Mouse (Mus musculus) T-cell, adult 2 months (primary cell): Measurements from ENCODE around the gene Auh.

Experiments used
- DNase-seq: peaks from one replicate; pipeline ENCODE4 v3.0.0; 2022; ENCODE audit warnings: low spot score

Gene Auh

DNA sequence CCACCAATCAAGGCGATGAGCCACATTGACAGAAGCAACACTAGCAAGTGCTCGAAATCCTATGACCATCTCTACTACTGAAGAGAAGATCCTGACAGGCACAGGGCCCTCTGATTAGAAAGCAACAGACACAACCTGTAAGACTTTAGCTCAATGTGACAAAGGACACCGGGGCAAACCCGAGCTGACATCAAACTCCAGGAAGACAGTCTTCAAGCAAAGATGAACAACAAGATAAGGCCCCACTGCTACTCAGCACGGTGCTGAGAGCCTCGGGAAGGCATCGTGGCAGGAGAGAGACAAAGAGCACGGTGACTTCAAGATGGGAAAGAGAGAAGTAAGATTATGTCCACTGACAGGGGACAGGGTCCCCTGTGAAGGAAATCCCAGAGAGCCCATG, 7.5 kb downstream of the Auh start:
- peak; percentile 55 for DNase-seq

DNA sequence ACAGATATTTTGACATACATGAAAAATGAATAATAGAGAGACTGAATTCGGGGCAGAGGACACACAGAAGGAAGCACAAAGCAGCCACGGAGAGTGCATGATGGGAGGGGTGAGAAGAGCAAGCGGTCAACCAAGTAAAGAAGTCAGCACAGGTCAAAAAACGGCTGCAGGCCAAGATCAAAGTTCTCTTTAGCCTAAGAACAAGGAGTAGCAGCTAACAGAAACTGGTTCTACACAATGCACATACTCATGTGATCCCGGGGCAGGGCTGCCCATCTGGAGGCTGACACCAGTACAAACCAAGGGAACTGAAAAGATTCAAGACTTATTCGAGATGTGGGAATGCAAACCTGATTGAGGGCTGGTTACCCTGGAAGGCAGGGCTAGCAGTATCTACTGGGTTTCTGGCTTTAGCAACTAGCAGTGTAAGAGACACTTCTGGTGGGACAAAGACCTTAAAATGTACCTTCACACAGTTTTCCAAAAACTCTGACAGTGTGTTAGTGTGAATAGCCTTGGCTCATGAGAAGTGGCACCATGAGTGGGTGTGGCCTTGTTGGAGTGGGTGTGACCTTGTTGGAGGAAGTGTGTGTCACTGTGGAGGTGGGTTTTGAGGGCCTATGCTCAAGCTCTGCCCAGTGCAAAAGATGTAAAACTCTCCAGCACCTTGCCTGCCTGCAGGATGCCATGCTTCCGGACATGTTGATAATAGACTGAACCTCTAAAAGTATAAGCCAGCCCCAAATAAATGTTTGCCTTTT, 8.2 kb downstream of the Auh start:
- DNase-seq, result peak; percentile 19

DNA sequence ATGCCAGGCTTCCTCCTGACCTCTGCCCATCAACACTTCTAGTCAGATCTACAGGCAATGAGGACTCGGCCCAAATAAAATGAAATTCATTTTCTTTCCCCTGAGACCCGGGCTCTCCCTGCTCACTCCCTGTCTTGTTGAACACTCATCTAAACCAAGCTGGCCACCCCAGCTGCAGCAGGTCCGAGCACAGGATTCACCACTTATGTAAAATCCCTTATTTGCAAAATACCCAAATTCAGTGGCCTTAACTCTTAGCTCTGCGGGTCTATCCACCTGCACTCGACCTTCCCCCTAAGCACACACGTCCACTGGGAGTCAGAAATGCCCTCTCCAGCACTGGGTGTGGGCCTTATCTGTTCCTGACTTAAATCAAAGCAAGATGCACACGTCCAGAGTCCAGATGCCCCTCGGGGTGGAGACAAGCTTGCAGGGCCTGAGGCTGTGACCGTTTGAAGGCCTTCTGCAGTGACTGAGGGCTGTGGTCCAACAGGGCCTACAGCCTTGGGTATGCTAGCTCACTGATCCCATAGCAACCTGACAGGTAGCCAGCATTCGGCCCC, 9.6 kb downstream of the Auh start:
- no peak for DNase-seq

GRCm38 (mm10) chr13:52918333-52918732, 11.1 kb downstream of the Auh start:
- DNase-seq, result no peak

DNA sequence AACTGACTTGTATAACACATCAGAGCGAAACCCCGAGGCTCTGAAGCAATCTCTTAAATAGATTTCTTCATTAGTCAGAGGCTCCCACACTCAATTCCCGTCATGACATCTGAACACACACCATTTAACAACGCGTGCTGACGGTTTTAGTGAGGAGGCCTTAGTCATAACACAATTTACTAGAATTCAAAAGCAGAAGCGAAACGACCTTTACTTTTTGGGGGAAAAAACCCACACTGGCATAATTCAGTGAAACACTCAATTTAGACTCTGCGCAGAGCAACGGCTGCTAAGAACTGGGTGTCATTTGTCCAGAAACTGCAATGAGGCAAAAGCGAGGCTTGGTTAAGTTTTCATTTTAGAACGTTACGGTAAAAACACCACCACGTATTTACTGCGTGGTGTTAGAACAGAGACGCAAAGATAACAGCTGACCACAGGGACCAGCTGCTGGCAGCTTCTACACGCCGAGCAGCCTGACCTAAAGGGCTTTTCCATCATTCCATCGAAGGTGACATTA, 14.8 kb downstream of the Auh start:
- no peak for DNase-seq

- no peak for DNase-seq
Observed at GRCm38 (mm10) chr13:52913926-52914325, 15.6 kb downstream of the Auh start.

DNA sequence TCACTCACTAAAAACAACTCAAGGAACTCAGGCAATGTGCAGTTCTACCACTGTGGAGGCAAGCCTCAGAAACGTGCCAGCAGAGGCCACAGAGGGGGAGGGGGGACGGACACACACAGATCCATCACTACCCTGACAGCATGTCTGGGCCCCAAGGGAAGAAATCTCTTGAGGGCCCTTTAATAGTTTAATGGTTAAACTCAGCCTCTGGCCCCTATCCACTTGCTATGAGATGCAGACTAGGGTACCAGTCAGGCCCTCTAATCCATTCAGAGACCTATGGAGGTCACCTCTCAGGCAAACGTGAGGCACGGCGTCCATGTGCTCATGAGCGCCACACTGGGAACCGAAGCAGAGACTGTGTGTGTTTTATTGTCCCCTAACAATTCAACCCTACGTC, 17.0 kb downstream of the Auh start:
- DNase-seq, result no peak

DNA sequence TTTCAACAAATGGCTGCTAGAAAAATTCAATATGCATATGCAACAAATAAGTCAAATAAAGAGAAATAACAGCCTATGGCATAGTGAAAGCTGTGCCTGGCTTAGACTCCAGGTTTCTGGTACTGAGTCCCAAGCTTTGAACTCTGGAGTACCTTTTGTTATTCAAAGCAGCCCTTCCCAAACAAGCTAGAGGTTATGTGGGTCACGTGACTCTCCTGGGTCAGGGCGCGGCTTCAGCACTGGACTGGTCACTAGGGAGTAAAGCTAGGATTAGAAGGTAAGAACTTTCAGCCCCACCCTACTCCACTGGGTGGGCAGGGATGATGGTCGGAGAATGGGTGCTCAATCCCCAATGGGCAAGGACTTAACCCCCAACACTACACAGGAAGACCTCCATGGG, 18.2 kb downstream of the Auh start:
- no peak for DNase-seq

- no peak for DNase-seq
Observed at GRCm38 (mm10) chr13:52906296-52906695, 23.2 kb downstream of the Auh start.

DNA sequence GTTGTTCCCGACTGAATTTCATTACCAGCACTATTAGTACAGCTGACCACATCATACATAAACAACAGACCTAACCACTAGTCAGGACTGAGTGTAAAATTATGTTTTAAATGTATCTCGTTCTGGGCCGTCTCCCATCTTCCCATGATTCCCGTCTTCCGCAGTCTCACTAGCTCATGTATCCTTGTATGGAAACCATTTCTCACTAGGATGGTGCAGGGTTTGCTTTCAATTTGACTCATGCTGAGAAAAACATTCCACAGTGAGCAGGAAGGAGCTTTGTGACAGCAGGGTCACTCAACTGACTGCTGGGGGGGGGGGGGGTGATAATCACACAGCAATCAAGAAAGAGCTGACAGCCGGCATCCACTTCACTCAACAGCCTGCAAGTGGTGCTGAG, 25.3 kb downstream of the Auh start:
- DNase-seq, result no peak

DNA sequence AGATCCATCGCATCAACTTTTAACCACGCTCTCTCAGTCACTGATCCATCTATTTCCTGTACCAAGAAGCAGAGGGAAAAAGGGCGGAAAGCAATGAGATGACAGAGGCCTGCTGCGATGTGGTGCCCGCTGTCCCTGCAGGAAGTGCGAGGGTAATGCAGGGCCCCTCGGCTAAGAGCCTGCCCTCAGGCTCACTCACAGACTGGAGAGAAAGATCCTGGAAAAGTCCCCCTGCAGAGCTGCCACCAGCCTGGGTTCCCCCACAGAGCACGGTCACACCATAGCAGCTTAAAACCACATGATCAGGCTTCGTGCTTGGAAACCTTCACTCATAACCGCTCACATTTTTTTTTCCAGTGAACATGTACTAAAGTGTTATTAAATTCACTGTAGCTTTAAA, 25.7 kb downstream of the Auh start:
- no peak for DNase-seq

- no peak for DNase-seq
Observed at GRCm38 (mm10) chr13:52902517-52902916, 27.0 kb downstream of the Auh start.

- DNase-seq, result no peak
Observed at GRCm38 (mm10) chr13:52899664-52900063, 29.8 kb downstream of the Auh start.

- no peak for DNase-seq
Observed at GRCm38 (mm10) chr13:52897806-52898205, 31.7 kb downstream of the Auh start.

- DNase-seq, result no peak
Observed at GRCm38 (mm10) chr13:52892791-52893190, 36.7 kb downstream of the Auh start.

GRCm38 (mm10) chr13:52892065-52892503, 37.4 kb downstream of the Auh start:
- no peak for DNase-seq

DNA sequence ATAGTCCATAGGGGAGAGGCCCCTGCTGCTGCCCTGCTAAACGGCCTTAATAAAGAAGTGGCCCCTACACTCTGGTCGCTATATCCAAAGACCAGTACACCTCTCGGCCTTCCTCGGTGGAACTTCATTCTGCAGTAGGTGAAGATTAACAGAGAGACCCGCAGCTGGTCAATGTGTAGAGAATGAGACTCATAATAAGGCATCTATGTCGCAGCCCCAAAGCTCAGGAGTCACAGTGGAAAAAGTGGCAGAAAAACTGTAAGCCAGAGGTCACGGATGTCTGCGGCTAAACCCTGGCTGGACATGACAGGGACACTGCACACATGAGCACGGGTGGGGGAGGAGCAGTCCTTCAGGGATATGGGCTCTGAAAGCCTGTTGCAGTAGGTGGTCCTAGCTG, 39.2 kb downstream of the Auh start:
- no peak for DNase-seq

DNA sequence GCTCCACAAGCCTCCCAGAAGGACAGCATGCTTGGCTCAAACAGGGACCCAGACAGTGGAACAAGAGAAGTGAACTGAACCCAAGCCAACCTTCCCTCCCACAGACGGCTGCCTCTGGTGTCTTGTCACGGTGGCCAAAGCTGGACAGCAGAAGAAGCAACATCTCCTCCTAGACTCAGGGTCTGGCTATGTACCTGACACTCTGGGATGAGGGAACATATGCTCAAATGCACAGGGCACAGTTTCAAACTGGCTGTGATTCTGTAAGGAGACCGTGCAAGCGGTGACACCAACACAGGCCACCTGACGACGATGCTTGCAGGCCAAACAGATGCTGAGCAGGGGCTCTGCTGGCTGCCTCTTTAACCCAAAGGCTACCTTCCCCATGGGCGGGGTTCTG, 42.7 kb downstream of the Auh start:
- DNase-seq, result no peak

DNA sequence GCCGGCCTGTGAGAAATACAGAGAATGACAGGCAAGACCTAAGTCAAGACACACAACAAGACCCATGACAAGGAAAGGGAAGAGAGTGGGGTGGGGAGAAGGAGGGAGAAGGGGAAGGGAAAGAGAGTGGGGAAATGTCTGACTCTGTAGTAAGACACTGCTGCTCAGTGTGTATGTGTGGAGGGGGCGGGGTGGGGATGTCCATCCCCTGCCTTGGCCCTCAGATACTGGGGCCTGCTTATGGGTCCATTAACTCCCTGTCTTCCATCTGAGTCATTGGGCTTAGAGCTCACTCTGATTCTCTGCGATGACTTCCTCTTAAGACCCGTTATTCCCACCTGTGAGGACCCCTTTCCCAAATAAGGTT, 45.5 kb downstream of the Auh start:
- no peak for DNase-seq

GRCm38 (mm10) chr13:52883084-52883959, 46.2 kb downstream of the Auh start:
- DNase-seq, result peak; percentile 9

GRCm38 (mm10) chr13:52880386-52880785, 49.1 kb downstream of the Auh start:
- DNase-seq, result no peak

- no peak for DNase-seq
Observed at GRCm38 (mm10) chr13:52879918-52880317, 49.6 kb downstream of the Auh start.

DNA sequence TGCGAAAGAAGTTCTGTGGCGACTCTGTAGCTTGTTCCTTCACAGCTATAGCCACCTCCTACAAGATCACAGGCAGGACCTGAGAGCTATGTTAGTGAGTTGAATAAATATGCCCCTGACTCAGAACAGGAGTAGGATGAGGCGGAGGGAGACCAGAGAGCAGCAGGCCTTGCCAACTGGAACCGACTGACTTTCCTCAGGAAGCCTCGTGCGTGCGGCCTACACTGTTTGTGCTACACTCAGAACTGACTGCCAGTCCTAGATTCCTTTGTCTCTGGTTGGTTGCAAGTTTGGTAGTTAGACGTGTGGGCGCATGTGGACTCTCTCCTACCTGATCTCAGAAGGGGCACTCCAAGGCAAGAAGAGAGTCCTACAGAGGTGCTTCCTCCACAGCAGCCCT, 50.2 kb downstream of the Auh start:
- DNase-seq, result no peak
